Mouse (Mus musculus) cerebellum, postnatal 36 days (tissue): ENCODE results near the gene Cyp2t4.

ENCODE experiments used
- DNase-seq, 2 experiments: peaks; one replicate each; pipeline ENCODE4 v3.0.0; 2021 to 2022; ENCODE audit warnings: mixed read lengths in 2 of 2

The Cyp2t4 gene

GRCm38 (mm10) chr7:27184964-27185363, 31.4 kb downstream of the Cyp2t4 start:
- no peak for DNase-seq

- no peak for DNase-seq
Measured at GRCm38 (mm10) chr7:27185986-27186385, 32.5 kb downstream of the Cyp2t4 start.

- no peak for DNase-seq
Measured at GRCm38 (mm10) chr7:27189271-27189931, 35.9 kb downstream of the Cyp2t4 start.

- no peak for DNase-seq
Measured at GRCm38 (mm10) chr7:27192434-27192833, 38.9 kb downstream of the Cyp2t4 start.

- DNase-seq = no peak
Measured at GRCm38 (mm10) chr7:27193731-27194130, 40.2 kb downstream of the Cyp2t4 start.

- peak; percentile 92 to 95 for DNase-seq
Measured at GRCm38 (mm10) chr7:27195681-27196611, 42.4 kb downstream of the Cyp2t4 start, which contains the start of the genes BC024978 and Snrpa. TSS of gene BC024978 (plus strand) at chr7:27195781. TSS of gene Snrpa (minus strand) at chr7:27196271.

- no peak for DNase-seq
Measured at GRCm38 (mm10) chr7:27197136-27197535, 43.6 kb downstream of the Cyp2t4 start.

- DNase-seq = no peak
Measured at GRCm38 (mm10) chr7:27197634-27198033, 44.1 kb downstream of the Cyp2t4 start.

- no peak for DNase-seq
Measured at GRCm38 (mm10) chr7:27198355-27198754, 44.8 kb downstream of the Cyp2t4 start.

GRCm38 (mm10) chr7:27198779-27199178, 45.3 kb downstream of the Cyp2t4 start:
- no peak for DNase-seq

GRCm38 (mm10) chr7:27203730-27204449, 50.4 kb downstream of the Cyp2t4 start:
- DNase-seq = peak; percentile 52 to 54
